Mouse (Mus musculus): Measurements from ENCODE around the gene Pdzd7.

Gene Pdzd7

DNA sequence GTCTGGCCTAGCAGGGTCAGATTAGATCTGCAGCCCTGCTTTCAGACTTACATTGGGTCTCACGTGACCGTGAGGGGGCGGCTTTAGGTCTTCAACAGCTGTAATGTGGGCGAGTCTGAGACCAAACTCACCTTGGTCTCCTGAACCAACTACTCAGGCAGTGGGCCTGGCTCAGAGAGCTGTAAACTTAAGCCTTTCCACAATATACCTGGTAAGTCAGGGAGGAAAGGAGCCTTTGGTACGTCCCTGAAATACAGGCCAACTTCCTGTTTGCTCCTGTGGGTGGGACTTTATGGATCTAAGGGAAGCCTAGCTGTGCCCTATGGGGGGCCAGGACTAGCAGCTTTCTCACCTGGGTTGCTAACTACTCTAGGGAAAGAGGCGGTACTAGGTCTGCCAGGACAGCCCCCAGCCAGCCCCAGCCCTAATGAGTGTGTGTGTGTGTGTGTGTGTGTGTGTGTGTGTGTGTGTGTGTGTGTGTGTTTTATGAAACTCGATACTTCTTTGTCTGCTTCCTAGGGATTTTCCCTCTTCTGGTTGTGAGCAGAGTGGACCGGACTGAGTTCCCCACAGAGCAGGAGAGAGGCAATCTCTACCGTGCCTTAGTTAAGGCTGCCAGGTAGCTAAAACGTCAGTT is 31.1 kb downstream of the Pdzd7 start, which contains the start of gene Lzts2:
Gene Lzts2 (plus strand): TSS at position 80 of the 637 bp plus-strand sequence.
- Histone ChIP-seq H3K27me3 (ENCODE audit: control insufficient read depth, insufficient read depth, low read length, poor library complexity, severe bottlenecking) (no peaks in the 10 kb centered on the region; the same call in 1 of the 2 replicates), H3K36me3 (ENCODE audit: control insufficient read depth, insufficient read depth, low read length, poor library complexity, severe bottlenecking) (peaks cover 5% of the 10 kb centered on the region)
- peak; percentile 55 for DNase-seq (ENCODE audit: low read depth, low spot score)

GRCm38 (mm10) chr19:45013581-45014225 is 31.8 kb downstream of the Pdzd7 start:
- DNase-seq (ENCODE audit: low read depth, low spot score): no peak
- no peaks in the 10 kb centered on the region; the same call in 1 of the 2 replicates for H3K27me3 ChIP-seq (ENCODE audit: control insufficient read depth, insufficient read depth, low read length, poor library complexity, severe bottlenecking)
- peaks cover 5% of the 10 kb centered on the region for H3K36me3 ChIP-seq (ENCODE audit: control insufficient read depth, insufficient read depth, low read length, poor library complexity, severe bottlenecking)

DNA sequence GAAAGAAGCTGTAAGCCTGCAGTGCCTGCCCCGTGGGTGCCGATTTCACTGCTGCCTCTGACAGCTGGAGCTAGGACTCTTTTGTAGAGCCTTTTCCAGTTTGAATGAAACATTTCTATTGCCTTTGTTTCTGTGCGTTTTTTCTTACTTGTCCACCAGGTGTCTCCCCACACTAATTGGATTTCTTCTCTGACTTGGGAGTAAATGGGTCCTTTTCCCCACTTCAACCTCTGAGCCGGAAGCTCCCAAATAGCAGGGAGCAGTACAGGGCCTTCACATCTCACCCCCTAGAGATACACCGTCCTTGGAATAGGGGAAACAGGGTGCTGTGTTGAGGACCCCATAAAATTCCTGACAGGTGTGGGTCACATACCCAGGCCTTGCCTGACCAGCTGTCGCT is 32.9 kb downstream of the Pdzd7 start:
- peaks cover 5% of the 10 kb centered on the region for H3K36me3 ChIP-seq (ENCODE audit: control insufficient read depth, insufficient read depth, low read length, poor library complexity, severe bottlenecking)
- DNase-seq (ENCODE audit: low read depth, low spot score): peak; percentile 43
- no peaks in the 10 kb centered on the region for H3K27me3 ChIP-seq (ENCODE audit: control insufficient read depth, insufficient read depth, low read length, poor library complexity, severe bottlenecking)

DNA sequence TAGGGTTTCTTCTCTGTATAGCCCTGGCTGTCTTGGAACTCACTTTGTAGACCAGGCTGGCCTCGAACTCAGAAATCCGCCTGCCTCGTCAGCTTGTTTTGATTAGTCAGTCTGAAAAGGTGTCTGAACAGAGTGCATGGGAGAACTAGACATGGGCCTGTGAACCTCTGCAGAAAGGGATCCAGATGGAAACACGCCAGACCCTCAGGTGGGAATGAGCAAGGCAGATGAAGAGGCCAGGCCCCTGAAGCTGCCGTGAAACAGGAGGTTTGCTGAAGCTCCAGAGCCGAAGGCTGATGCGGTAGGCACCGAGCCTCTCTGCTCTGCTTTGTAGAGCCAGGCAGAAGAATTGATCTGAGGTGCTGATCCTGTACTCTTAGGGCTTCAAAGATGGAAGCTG is 33.3 kb downstream of the Pdzd7 start:
- Histone ChIP-seq H3K27me3 (ENCODE audit: control insufficient read depth, insufficient read depth, low read length, poor library complexity, severe bottlenecking) (no peaks in the 10 kb centered on the region), H3K36me3 (ENCODE audit: control insufficient read depth, insufficient read depth, low read length, poor library complexity, severe bottlenecking) (peaks cover 5% of the 10 kb centered on the region)
- DNase-seq (ENCODE audit: low read depth, low spot score): no peak

DNA sequence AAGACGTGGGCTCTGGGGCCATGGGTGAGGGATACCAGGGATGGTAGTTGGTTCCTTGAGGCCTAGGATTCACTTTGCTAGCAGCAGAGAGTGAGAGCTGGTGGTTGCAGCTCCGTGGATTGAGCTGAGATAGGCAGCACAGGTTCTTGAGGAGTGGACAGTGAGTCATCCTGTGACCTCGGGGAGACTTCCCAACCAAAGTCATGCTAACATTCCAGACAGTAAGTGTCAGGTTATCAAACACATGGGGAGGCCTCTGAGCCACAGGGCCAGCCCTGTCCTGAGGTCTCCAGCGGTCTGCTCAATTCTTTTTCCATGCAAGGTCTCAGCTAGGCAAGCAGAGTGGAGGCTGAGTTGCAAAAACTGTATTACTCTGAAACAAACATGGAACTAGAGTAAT is 34.9 kb downstream of the Pdzd7 start:
- no peaks in the 10 kb centered on the region for H3K27me3 ChIP-seq (ENCODE audit: control insufficient read depth, insufficient read depth, low read length, poor library complexity, severe bottlenecking)
- H3K36me3 ChIP-seq (ENCODE audit: control insufficient read depth, insufficient read depth, low read length, poor library complexity, severe bottlenecking): peaks cover 5% of the 10 kb centered on the region
- no peak for DNase-seq (ENCODE audit: low read depth, low spot score)

DNA sequence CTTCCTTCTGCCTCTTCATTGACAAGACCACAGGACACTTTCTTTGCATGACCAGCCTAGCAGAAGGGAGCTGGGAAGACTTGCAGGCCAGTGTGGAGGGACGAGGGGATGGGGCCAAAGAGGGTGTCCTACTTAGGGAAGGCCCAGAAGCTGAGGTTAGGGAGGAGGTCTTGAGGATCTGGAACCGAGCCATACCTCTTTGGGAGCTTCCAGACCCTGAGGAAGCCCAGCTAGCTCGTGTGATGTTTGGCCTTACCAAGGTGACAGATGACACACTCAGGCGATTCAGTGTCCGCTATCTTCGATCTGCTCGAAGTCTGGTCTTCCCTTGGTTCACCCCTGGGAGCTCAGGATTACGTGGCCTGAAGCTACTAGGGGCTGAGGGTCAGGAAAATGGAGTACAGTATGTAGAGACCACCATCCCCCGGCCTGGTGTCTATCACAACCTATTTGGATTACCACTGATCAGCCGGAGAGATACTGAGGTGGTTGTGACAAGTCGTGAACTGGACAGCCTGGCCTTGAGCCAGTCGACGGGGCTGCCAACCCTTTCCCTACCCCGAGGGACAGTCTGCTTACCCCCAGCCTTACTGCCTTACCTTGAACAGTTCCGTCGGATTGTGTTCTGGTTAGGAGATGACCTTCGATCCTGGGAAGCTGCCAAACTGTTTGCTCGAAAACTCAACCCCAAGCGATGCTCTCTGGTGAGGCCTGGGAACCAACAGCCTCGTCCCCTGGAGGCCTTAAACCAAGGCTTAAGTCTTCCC is 37.9 kb downstream of the Pdzd7 start:
- DNase-seq (ENCODE audit: low read depth, low spot score): no peak
- Histone ChIP-seq H3K27me3 (ENCODE audit: control insufficient read depth, insufficient read depth, low read length, poor library complexity, severe bottlenecking) (no peaks in the 10 kb centered on the region), H3K36me3 (ENCODE audit: control insufficient read depth, insufficient read depth, low read length, poor library complexity, severe bottlenecking) (peaks cover 8% of the 10 kb centered on the region)

- Histone ChIP-seq H3K36me3 (ENCODE audit: control insufficient read depth, insufficient read depth, low read length, poor library complexity, severe bottlenecking) (peaks cover 8% of the 10 kb centered on the region), H3K27me3 (ENCODE audit: control insufficient read depth, insufficient read depth, low read length, poor library complexity, severe bottlenecking) (no peaks in the 10 kb centered on the region)
- peak; percentile 16 for DNase-seq (ENCODE audit: low read depth, low spot score)
Measured at GRCm38 (mm10) chr19:45007021-45007420, 38.5 kb downstream of the Pdzd7 start.

DNA sequence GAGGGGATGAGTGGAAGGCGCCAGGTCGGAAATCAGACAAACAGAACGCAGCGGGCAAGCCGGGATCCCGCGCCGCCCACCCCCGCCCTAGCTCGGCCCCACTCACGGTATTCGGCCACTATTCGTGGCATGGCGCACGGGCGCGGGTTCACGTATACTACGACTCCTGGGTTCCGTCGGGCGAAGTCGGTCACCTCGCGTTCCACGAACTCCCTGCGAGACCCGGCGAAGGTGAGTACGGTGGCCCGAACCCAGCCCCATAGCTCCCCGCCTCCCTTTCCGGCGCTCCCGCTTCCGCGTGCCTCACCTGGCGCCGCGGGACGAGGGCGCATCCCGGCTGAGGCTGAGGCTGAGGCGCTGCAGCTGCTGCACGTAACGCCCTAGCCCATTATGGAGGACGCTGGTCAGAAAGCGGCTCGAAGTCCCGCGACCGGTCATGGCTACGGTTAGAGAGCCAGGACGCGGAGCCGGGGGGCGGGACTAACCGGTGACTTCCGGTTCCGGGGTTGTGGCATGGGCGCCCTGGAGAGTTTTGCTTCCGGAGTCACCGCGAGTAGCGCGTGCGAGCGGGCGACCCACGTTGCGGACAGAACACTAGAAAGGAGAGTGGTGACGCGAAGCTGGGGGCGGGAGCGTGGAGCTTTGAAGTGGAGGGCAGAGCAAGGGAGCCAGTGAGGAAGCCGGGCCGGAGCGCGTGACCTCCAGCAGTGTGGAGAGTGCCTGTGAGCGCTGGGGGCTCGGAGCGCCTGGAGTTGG is 39.4 kb downstream of the Pdzd7 start, which contains the start of gene Mrpl43:
Gene Mrpl43 (minus strand): TSS at position 486 of the 756 bp plus-strand sequence.
- no peaks in the 10 kb centered on the region for H3K27me3 ChIP-seq (ENCODE audit: control insufficient read depth, insufficient read depth, low read length, poor library complexity, severe bottlenecking)
- DNase-seq (ENCODE audit: low read depth, low spot score): peak; percentile 95
- H3K36me3 ChIP-seq (ENCODE audit: control insufficient read depth, insufficient read depth, low read length, poor library complexity, severe bottlenecking): peaks cover 6% of the 10 kb centered on the region

GRCm38 (mm10) chr19:45005444-45005843 is 40.1 kb downstream of the Pdzd7 start, which contains the start of gene Twnk:
Twnk (plus strand) TSS chr19:45005663.
- peak; percentile 92 for DNase-seq (ENCODE audit: low read depth, low spot score)
- Histone ChIP-seq H3K36me3 (ENCODE audit: control insufficient read depth, insufficient read depth, low read length, poor library complexity, severe bottlenecking) (peaks cover 3% of the 10 kb centered on the region), H3K27me3 (ENCODE audit: control insufficient read depth, insufficient read depth, low read length, poor library complexity, severe bottlenecking) (no peaks in the 10 kb centered on the region)

DNA sequence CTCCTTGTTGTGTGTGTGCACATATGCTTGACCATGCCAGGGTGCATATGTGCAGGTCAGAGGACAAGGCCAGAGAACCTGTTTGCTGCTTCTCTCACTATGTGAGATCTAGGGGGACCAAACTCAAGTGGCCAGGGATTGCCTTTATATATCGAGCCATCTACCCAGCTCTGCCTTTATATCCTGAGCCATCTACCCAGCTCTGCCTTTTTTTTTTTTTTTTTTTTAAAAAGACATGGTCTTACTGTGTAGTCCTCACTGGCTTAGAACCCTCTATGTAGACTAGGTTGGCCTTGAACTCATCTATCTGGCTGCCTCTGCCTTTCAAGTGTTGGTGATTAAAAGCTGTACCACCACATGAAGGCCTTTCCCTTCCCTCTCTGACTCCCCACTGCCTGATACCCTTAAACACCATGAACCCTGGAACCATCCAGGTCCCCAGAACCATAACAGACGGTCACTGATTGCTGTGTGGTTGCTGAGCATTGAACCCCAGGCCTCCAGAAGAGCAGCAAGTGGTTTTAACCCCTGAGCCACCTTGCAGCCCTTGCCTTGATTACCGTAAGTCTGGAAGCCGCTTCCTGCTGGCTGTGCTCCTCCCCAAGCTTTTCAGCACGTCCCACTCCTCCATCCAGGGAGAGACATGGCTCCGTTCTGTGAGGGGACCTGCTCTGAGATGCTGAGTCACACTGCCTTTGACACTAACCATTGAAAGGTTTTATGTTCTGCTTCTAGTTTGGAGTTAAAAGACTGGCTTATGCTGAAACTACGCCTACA is 41.6 kb downstream of the Pdzd7 start:
- Histone ChIP-seq H3K27me3 (ENCODE audit: control insufficient read depth, insufficient read depth, low read length, poor library complexity, severe bottlenecking) (no peaks in the 10 kb centered on the region), H3K36me3 (ENCODE audit: control insufficient read depth, insufficient read depth, low read length, poor library complexity, severe bottlenecking) (peaks cover 3% of the 10 kb centered on the region)
- no peak for DNase-seq (ENCODE audit: low read depth, low spot score)

GRCm38 (mm10) chr19:45002301-45002700 is 43.2 kb downstream of the Pdzd7 start:
- no peak for DNase-seq (ENCODE audit: low read depth, low spot score)
- Histone ChIP-seq H3K27me3 (ENCODE audit: control insufficient read depth, insufficient read depth, low read length, poor library complexity, severe bottlenecking) (no peaks in the 10 kb centered on the region), H3K36me3 (ENCODE audit: control insufficient read depth, insufficient read depth, low read length, poor library complexity, severe bottlenecking) (peaks cover 3% of the 10 kb centered on the region)

DNA sequence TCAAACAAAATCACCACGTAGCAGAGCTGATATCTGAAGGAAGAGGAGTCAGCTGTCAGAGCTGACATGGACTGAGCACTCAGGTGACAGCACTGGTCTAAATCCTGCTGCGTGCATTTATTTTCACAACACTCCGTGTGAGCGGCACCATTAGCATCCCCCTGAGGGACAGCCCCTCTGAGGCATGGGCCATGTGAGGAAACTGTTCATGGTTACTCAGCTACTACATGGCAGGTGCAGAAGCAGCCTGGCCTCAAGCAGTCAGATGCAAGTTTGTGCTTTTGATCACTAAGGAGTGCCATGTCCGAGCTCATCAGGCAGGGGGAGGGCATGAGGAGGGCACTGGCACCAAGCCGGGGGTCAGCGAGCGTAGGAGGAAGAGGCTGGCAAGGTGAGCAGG is 45.9 kb downstream of the Pdzd7 start:
- DNase-seq (ENCODE audit: low read depth, low spot score): no peak
- H3K27me3 ChIP-seq (ENCODE audit: control insufficient read depth, insufficient read depth, low read length, poor library complexity, severe bottlenecking): no peaks in the 10 kb centered on the region
- peaks cover 3% of the 10 kb centered on the region for H3K36me3 ChIP-seq (ENCODE audit: control insufficient read depth, insufficient read depth, low read length, poor library complexity, severe bottlenecking)

- Histone ChIP-seq H3K36me3 (ENCODE audit: control insufficient read depth, insufficient read depth, low read length, poor library complexity, severe bottlenecking) (no peaks in the 10 kb centered on the region), H3K27me3 (ENCODE audit: control insufficient read depth, insufficient read depth, low read length, poor library complexity, severe bottlenecking) (no peaks in the 10 kb centered on the region)
- DNase-seq (ENCODE audit: low read depth, low spot score): no peak
Measured at GRCm38 (mm10) chr19:44997786-44998185, 47.7 kb downstream of the Pdzd7 start.

DNA sequence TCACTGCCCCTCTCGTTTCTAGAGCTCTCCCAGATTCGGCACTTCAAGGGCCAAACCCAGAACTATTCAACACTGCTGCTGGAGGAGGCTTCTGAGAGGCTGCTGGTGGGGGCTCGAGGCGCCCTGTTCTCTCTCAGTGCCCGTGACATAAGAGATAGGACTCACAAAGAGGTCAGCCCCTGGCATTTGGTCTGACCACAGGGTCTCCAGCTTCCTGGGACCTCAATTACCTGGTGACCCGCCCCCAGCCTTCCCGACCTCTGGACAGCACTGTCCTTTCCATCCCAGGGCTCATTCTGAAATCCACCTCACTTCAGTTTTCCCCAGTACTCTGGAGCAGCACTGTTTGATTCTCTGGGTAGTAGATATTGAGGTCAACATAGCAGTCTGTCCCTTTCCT is 52.8 kb downstream of the Pdzd7 start:
- Histone ChIP-seq H3K27me3 (ENCODE audit: control insufficient read depth, insufficient read depth, low read length, poor library complexity, severe bottlenecking) (no peaks in the 10 kb centered on the region), H3K36me3 (ENCODE audit: control insufficient read depth, insufficient read depth, low read length, poor library complexity, severe bottlenecking) (no peaks in the 10 kb centered on the region)
- DNase-seq (ENCODE audit: low read depth, low spot score): no peak
